Mouse (Mus musculus) Muller cell, postnatal 12 days (primary cell): ENCODE data around the gene Zdhhc6.

Source experiments
- DNase-seq: peaks from one replicate; pipeline ENCODE4 v3.0.0-alpha.2; 2015; ENCODE audit errors: inconsistent ontology term

The Zdhhc6 gene

GRCm38 (mm10) chr19:55300525-55300924, 15.3 kb downstream of the Zdhhc6 start:
- no peak for DNase-seq

DNA sequence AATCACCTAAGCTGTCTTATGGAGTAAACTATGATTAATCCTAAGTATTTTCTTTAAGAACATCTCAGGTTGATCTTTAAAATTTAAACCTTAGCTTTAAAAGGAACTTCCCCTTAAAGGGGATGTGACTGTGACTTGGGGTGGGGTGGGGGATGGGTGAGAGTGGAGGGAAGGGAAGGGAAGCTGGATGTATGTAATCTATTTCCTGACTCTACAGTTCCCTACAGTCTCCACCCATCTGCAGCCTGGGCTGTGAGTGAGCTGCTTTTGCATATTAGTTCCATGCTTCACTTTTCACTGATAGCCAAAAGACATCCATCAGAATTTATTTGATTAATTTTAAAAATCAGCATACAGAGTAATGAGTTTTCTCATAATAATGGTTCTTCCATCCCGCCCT, 16.5 kb downstream of the Zdhhc6 start:
- DNase-seq = no peak

- DNase-seq = no peak
These were observed 17.9 kb downstream of the Zdhhc6 start for GRCm38 (mm10) chr19:55297961-55298360.

- no peak for DNase-seq
These were observed 18.3 kb downstream of the Zdhhc6 start for GRCm38 (mm10) chr19:55297489-55297888.

DNA sequence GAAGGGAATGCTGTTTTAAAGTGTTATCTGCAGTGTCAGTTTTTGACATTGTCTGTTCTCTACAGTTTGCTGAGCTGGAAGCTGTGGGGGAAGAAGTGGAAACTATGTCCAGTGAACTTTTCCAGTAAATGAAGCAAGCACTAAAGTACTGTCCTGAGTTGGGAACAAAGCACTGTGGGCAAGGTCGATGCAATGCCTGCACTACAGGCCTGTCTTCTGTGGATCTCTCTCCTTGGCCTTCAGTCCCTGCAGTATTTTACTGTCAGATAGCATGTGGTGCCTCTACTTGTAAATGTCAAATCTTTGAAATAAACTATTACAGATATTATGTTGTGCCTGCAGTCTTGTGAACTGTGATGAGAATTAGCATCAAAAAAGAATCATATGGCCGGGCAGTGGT, 19.5 kb downstream of the Zdhhc6 start:
- DNase-seq = no peak

- DNase-seq = no peak
These were observed 20.3 kb downstream of the Zdhhc6 start for GRCm38 (mm10) chr19:55295556-55295955.

DNA sequence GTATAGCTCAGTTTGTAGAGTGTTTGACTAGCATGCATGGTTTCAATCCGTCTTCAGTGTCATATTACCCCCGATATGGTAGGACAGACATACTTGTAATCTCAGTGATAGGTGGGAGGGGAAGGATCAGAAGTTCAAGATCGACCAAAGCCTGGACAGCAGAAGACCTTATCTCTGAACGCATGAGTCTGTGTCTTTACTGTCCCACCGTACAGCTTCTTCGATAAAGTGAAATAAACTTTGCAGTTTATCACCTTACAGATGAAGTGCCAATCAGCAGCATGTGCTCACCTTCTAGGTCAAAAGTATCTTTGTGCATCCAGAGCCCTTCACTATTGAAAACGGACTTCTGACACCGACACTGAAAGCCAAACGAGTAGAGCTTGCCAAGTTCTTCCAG, 20.8 kb downstream of the Zdhhc6 start:
- no peak for DNase-seq

DNA sequence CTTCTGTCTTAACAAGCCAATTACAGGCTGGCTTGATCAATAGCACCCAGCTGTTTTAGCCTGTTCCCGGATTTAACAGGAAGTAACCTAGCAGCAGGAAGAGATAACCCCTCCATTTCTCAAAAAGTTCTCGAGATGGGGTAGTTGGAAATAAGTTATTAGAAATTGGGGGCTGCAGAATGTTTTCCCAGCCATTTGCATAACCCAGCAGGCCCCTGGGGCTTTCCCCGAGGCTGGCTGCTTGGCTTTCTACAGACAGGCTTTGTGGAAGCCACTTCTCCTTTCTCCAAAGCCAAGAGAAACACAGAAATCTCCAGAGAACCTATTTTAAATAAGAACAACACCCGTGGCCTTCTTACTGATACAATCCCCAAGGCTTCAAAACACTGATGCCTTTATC, 22.7 kb downstream of the Zdhhc6 start:
- DNase-seq = no peak

- DNase-seq = no peak
These were observed 23.5 kb downstream of the Zdhhc6 start for GRCm38 (mm10) chr19:55292210-55292850.

- no peak for DNase-seq
These were observed 25.1 kb downstream of the Zdhhc6 start for GRCm38 (mm10) chr19:55290621-55291270.

DNA sequence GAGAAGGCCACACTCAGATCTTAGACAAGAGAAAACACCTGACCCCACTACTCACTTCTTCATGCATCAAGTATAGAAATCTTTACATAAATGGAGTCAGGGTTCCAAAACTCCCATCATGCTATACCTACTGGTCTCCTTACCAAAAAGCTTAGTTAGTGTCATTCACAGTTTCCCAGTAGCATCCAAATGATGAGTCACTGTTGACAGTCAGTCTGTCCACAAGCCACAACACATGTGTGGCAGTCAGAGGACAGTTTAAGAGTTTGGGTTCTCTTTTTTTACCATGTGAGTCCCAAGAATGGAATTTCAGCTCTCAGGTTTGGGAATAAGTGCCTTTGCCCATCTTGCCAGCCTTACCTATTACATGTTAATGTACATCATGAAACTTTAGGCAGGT, 26.9 kb downstream of the Zdhhc6 start:
- DNase-seq = no peak

- no peak for DNase-seq
These were observed 29.8 kb downstream of the Zdhhc6 start for GRCm38 (mm10) chr19:55286034-55286433.

DNA sequence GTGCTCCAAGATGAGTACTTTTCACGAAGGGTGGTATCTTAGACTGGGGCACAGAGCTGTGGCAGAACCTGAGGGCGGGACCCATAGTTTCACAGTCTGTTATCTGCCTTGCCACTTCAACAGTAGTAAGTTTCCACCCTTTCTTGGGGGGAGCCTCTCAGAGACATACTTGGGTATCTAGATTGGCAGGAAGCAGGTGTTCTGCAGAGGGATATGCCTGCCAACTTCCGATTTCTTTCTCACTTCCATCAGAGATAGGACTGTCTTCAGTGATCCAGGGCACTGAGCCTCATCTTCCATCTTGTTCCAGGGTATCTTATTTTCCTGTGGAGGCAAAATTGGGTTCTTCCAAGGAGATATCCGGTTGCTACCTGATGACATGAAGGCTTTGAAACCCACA, 31.7 kb downstream of the Zdhhc6 start:
- no peak for DNase-seq

DNA sequence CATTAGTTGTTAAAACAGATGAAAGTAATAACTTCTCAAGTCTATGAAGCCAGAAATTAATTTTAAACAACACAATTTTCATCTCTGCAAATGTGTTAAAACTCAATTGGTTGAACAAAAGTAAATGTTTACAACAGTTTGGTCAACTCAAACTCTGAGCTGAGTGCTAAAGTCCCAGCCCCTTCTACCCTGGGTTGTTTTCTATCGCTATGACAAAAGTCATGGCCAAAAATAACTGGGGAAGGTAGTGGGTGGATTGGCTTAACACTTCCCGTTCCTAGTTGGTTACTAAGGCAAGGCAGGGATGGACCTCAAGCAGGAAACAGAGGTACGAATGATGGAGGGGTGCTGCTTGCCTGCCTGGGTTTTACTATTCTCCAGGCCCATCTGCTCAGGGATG, 39.1 kb downstream of the Zdhhc6 start:
- DNase-seq = no peak

DNA sequence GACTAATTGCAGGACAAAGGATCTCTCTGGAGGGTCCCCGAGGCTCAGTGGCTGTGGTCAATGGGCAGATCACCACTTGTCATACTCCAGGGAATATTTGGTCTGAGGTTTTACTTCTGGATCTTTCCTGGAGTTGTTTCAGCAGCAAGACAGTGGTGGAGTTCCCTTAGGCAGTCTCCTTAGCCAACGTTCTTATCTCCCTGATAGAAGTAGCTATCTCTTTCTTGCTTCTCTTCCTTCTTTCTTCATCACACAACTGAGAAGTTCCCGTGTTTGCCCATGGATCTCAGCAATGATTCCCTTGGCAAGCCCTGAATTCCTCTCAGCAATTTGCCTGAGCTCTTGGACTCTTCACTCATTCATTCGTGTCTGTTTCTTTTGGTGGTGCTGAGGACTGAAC, 39.7 kb downstream of the Zdhhc6 start:
- no peak for DNase-seq

DNA sequence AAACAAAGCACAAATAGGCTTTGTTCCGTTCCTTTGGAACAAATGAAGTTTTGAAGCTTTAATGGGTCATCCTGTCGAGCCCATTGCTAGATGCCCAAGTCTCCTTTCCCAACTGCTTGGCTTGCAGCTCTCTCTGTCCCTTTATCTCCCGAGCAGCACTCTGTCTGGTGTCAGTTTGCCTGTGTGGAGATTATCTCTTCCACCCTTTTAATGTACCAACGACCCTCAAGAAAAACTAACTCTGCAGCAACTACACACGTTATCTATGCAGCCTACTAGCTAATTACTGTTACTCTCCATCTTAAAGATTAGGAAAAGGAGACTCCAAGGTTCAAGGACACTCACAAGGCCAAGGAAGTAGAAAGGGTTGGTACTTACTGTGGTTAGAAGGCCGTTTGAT, 42.5 kb downstream of the Zdhhc6 start:
- DNase-seq = no peak

DNA sequence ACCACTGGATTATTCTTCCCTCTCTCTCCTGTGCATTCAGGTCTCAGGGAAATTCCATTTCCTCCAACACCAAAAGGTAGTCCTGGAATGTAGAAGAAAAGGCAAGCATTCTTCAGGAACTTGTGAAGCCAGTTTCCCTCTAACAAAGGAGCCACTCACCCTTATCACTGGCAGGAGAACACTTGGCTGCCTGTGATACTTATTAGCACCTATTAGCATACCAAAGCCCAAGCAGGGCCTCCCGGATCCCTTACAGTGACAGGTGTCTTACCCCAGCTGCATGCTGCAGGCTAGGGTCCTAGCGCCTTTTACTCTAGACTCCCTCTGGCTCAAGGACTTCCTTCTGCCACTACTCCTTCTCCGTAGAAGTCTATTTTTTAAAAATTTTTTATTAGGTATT, 44.4 kb downstream of the Zdhhc6 start:
- no peak for DNase-seq

DNA sequence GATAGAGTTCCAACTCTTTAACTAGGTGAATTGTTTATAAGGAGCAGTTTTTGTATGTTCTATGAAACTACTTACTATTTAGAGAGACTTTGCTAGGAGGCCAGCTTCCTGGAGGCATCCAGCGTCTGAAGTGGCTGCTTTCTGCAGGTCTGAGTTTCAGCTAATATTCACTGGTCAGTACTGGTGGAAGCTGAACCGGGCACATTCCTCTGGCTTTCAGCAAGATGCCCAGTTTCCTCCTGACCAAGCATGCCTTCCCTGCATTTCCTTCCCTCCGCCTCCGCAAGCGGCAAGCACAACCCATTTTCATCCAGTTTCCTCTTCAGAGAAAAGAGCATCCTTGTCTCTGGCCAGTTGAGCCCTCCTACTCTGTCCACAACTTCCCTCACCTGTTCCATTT, 46.8 kb downstream of the Zdhhc6 start:
- no peak for DNase-seq

DNA sequence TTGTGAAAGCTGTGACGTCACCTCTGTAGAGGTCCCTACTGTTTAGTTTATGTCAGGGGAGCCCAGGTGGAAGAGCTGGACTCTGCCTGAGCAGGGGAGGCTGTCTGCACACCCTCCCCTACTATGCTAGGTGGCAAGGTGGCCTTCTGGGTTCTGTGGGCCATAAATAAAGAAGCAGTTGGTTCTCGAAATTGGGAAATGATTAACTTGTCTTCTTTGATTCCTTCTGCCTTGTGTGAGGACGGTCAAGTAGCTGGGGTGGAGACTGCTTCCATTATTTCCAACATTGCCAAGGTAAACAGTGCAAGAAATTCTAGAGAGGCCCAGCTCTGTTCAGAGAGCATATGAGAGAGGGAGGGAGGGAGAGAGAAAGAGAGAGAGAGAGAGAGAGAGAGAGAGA, 47.7 kb downstream of the Zdhhc6 start:
- DNase-seq = no peak

GRCm38 (mm10) chr19:55266786-55267185, 49.0 kb downstream of the Zdhhc6 start:
- no peak for DNase-seq

DNA sequence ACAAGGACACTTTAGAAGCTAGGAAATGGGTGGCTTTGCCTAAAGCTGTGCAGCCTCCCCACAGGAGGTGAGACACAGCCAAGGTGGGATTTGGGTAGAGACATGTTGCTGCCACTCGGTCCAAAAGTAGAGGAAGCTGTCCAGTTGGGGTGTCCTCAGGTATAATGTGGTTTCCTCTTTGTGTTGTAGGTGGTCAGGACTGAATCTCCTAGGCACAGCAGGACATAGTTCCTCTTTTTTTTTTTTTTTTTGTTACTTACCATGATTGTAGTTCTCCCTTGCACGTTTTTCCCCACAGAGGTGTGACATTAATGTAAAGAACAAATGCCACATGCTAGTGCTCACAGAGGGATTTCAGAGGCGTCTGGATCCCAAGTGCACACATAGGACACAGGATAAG, 50.6 kb downstream of the Zdhhc6 start:
- DNase-seq = no peak

- no peak for DNase-seq
These were observed 55.2 kb downstream of the Zdhhc6 start for GRCm38 (mm10) chr19:55260389-55261184.

DNA sequence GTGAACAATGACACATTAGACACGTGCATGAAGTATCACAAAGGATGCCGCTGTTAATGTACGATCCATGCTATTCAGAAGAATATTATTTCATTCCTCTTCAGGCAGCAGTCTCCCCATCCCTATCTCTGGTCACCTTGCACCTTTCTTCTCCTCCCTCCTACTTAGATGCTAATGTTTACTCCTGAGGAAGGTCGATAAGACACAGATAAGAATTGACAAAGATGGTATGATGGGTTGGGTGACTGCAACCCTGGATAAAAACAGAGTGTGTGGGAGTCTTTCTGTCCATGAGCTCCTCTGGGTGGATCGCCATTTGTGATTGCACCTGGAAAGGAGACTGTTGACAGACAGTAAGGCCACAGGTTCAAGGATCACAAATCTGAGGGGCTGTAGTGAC, 57.3 kb downstream of the Zdhhc6 start:
- no peak for DNase-seq
